Mouse (Mus musculus) brain, embryonic 14.5 days (tissue): ENCODE measurements at regions not wholly inside any gene's neighbourhood (a gene's known extent, or its start where the extent isn't known, plus 50 kb on each side); places are given as distances from the start of the nearest gene placed in this dataset.

ENCODE experiments used
- CTCF ChIP-seq: fragments of 200-500 bp; IDR thresholded peaks from 2 replicates; pipeline ENCODE4 v1.5.1; 2012; ENCODE audit warnings: inconsistent platforms, mild to moderate bottlenecking, moderate library complexity, borderline replicate concordance; ENCODE audit not compliant: insufficient read depth, insufficient read length; ENCODE audit errors: extremely low read depth
- POLR2A ChIP-seq: fragments of 200-500 bp; IDR thresholded peaks from 2 replicates; pipeline ENCODE4 v1.6.1; 2012; ENCODE audit warnings: mild to moderate bottlenecking, inconsistent platforms, borderline replicate concordance; ENCODE audit not compliant: poor library complexity, insufficient read depth, insufficient read length, severe bottlenecking; ENCODE audit errors: extremely low read depth

- TF ChIP-seq CTCF (no peak), POLR2A (no peak)
Observed at GRCm38 (mm10) chr4:35352606-35353005, 126.6 kb upstream of the C9orf72 start.
